Mouse (Mus musculus): ENCODE results near the gene Mpdz. TPM values are rescaled to one million over a fixed set of nuclear protein-coding genes. Genes with fewer than 3 reads are reported as not detected.

Mpdz gene
- polyA plus RNA-seq, 1 experiment, result 10.1 TPM

DNA sequence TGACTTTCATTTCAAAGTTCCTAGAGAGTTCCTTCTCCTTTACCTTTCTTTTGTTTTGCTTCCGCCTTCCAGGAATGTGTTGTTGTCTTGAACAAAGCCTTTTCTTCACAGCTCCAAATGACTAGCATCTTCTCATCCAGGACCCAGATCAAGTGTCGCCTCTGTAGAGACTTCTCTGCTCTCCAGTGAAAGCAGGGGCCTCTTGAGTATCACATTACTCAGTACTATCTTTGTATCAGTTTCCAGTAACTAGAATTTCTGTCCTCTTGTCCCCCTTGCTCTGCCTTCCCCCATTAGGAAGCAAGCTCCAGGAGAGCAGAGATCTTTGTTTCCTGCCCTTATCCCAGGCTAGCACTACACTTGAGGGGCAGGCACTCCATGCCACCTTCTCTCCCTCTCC, 9.6 kb upstream of the Mpdz start:
- H3K4me2 ChIP-seq (ENCODE audit: low read depth), result no peak overlapping the region
- H3ac ChIP-seq (ENCODE audit: control insufficient read depth, insufficient read length), result no peak overlapping the region
- H3K36me3 ChIP-seq (ENCODE audit: control insufficient read depth, insufficient read depth), result no peaks in the 10 kb centered on the region
- no peak overlapping the region for H3K4me3 ChIP-seq
- H3K79me2 ChIP-seq (ENCODE audit: control insufficient read depth, insufficient read depth), result no peaks in the 10 kb centered on the region
- no peaks in the 10 kb centered on the region for H3K27me3 ChIP-seq (ENCODE audit: control insufficient read depth, insufficient read depth, insufficient read length)
- no peak for TF ChIP-seq MYOG (IDR thresholded peaks at IDR 0.05; ENCODE audit: control insufficient read depth in 1 of 3, insufficient read depth in 1 of 3, insufficient read length in 2 of 3, low read depth in 2 of 3)

DNA sequence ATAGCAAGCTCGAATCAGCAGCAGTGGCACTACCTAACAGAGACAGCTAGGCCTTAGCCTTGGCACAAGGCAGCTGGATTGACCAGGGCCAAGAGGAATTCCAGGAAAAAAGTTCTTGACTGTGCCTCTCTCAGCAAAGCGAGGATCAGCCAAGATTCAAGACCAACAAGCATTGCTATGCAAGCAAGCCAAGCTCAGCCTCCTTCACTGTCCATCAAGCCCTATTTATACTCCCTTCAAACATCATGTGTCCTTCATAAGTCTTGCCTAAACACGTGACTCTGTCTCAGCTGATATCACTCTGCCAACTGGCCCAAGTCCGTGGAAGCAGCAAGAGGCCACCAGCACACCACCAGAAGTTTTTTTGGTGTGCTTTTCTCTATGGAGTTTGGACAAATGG, 6.8 kb upstream of the Mpdz start:
- no peak for TF ChIP-seq USF1 (IDR thresholded peaks at IDR 0.05; ENCODE audit: low read depth)
- TF ChIP-seq REST (IDR thresholded peaks at IDR 0.05; ENCODE audit: insufficient read depth, insufficient read length), result no peak
- no peak for TF ChIP-seq MAX (IDR thresholded peaks at IDR 0.05; ENCODE audit: low read depth)
- no peak for TF ChIP-seq CEBPB (IDR thresholded peaks at IDR 0.05; ENCODE audit: insufficient read depth, poor library complexity, severe bottlenecking)
- no peak for TF ChIP-seq TCF12 (IDR thresholded peaks at IDR 0.05; ENCODE audit: insufficient read depth, poor library complexity, severe bottlenecking)
- no peak for TF ChIP-seq POLR2A (IDR thresholded peaks at IDR 0.05; ENCODE audit: insufficient read length, low read depth)
- no peak for TF ChIP-seq POLR2AphosphoS2 (IDR thresholded peaks at IDR 0.05; ENCODE audit: insufficient read length, low read depth)
- no peak for TF ChIP-seq E2F4 (IDR thresholded peaks at IDR 0.05; ENCODE audit: insufficient read depth)
- no peak for TF ChIP-seq TCF3 (IDR thresholded peaks at IDR 0.05; ENCODE audit: insufficient read length, low read depth)
- TF ChIP-seq SRF (IDR thresholded peaks at IDR 0.05; ENCODE audit: control insufficient read depth, insufficient read length, low read depth), result no peak
- TF ChIP-seq MYOG (IDR thresholded peaks at IDR 0.05; ENCODE audit: control insufficient read depth in 1 of 3, insufficient read depth in 1 of 3, insufficient read length in 2 of 3, low read depth in 2 of 3), result no peak
- no peak for TF ChIP-seq MYOD1 (IDR thresholded peaks at IDR 0.05; ENCODE audit: control insufficient read depth in 1 of 3, insufficient read length in 2 of 3, low read depth in 2 of 3)
- Histone ChIP-seq H3K27me3 (ENCODE audit: control insufficient read depth, insufficient read depth, insufficient read length) (no peaks in the 10 kb centered on the region), H3K4me3 (no peak overlapping the region), H3K79me2 (ENCODE audit: control insufficient read depth, insufficient read depth) (no peaks in the 10 kb centered on the region), H3ac (ENCODE audit: control insufficient read depth, insufficient read length) (no peak overlapping the region), H3K36me3 (ENCODE audit: control insufficient read depth, insufficient read depth) (no peaks in the 10 kb centered on the region), H3K4me2 (ENCODE audit: low read depth) (no peak overlapping the region)

DNA sequence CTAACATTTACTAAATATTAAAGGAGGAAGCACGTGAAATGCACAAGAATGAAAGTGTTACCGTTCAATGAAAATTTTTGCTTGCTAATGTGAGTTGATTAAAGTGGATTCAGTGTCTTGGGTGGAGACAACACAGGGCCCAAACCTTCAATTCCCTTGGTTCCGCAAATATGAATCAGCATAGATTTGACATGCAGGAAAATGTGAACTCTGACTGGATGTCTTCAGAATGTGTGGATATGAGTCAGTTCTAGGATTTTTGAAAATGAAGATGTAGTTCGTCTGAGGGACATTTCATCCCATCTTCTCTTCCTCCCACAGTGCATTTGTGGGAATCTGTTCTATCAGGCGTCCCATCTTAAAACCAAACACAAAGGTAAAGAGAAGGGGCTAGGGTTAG, 951 bp upstream of the Mpdz start:
- Histone ChIP-seq H3K36me3 (ENCODE audit: control insufficient read depth, insufficient read depth) (no peaks in the 10 kb centered on the region), H3ac (ENCODE audit: control insufficient read depth, insufficient read length) (no peak overlapping the region), H3K79me2 (ENCODE audit: control insufficient read depth, insufficient read depth) (peaks cover 9% of the 10 kb centered on the region), H3K4me3 (peak overlapping the region; percentile 31), H3K27me3 (ENCODE audit: control insufficient read depth, insufficient read depth, insufficient read length) (no peaks in the 10 kb centered on the region), H3K4me2 (ENCODE audit: low read depth) (peak overlapping the region; percentile 83)
- TF ChIP-seq POLR2AphosphoS2 (IDR thresholded peaks at IDR 0.05; ENCODE audit: insufficient read length, low read depth), result no peak
- TF ChIP-seq E2F4 (IDR thresholded peaks at IDR 0.05; ENCODE audit: insufficient read depth), result no peak
- no peak for TF ChIP-seq USF1 (IDR thresholded peaks at IDR 0.05; ENCODE audit: low read depth)

DNA sequence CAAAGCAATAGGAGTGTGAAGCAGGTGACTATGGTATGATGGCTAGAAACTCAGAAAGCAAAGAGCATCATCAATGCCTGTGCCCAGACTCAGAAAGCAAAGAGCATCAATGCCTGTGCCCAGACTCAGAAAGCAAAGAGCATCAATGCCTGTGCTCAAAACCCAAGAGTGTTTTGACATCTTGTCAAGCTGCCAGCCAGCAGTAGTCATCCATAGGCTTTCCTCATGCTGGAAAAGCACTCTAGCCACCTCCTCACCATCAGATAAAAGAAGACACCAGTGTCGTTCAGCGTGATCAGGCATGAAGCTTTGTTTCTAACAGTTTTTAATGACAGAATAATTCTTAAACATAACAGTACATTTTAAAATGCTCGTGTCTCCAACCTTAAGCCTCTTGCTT, 8.7 kb downstream of the Mpdz start:
- TF ChIP-seq MAX (IDR thresholded peaks at IDR 0.05; ENCODE audit: low read depth) (no peak), REST (IDR thresholded peaks at IDR 0.05; ENCODE audit: insufficient read depth, insufficient read length) (no peak), CEBPB (IDR thresholded peaks at IDR 0.05; ENCODE audit: insufficient read depth, poor library complexity, severe bottlenecking) (no peak), POLR2AphosphoS2 (IDR thresholded peaks at IDR 0.05; ENCODE audit: insufficient read length, low read depth) (no peak), MYOG (IDR thresholded peaks at IDR 0.05; ENCODE audit: control insufficient read depth in 1 of 3, insufficient read depth in 1 of 3, insufficient read length in 2 of 3, low read depth in 2 of 3) (no peak), USF1 (IDR thresholded peaks at IDR 0.05; ENCODE audit: low read depth) (no peak), MYOD1 (IDR thresholded peaks at IDR 0.05; ENCODE audit: control insufficient read depth in 1 of 3, insufficient read length in 2 of 3, low read depth in 2 of 3) (no peak), SRF (IDR thresholded peaks at IDR 0.05; ENCODE audit: control insufficient read depth, insufficient read length, low read depth) (no peak), TCF3 (IDR thresholded peaks at IDR 0.05; ENCODE audit: insufficient read length, low read depth) (no peak), E2F4 (IDR thresholded peaks at IDR 0.05; ENCODE audit: insufficient read depth) (no peak), TCF12 (IDR thresholded peaks at IDR 0.05; ENCODE audit: insufficient read depth, poor library complexity, severe bottlenecking) (no peak), POLR2A (IDR thresholded peaks at IDR 0.05; ENCODE audit: insufficient read length, low read depth) (no peak)
- H3K4me2 ChIP-seq (ENCODE audit: low read depth), result no peak overlapping the region
- H3ac ChIP-seq (ENCODE audit: control insufficient read depth, insufficient read length), result no peak overlapping the region
- no peak overlapping the region for H3K4me3 ChIP-seq
- no peaks in the 10 kb centered on the region for H3K27me3 ChIP-seq (ENCODE audit: control insufficient read depth, insufficient read depth, insufficient read length)
- H3K79me2 ChIP-seq (ENCODE audit: control insufficient read depth, insufficient read depth), result peaks cover 4% of the 10 kb centered on the region
- no peaks in the 10 kb centered on the region for H3K36me3 ChIP-seq (ENCODE audit: control insufficient read depth, insufficient read depth)

DNA sequence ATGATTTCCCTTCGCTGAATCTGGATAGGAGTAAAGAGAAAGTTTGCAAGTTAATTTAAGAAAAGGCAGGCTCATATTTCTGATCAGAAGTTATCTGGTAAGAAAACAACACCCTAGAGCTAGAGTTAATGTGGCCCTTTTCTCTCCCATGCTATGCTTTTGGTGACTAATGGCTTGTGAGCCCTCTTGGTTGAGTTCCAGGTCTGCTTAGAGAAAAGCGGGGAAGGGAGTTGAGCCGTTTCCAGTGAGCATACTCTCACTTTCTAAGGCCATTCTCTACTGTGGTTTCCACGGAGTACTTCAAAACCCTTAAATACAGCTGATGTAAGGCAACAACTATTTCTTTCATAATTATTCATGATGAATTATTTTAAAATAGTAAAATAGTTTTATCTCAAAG, 11.8 kb downstream of the Mpdz start:
- Histone ChIP-seq H3K27me3 (ENCODE audit: control insufficient read depth, insufficient read depth, insufficient read length) (no peaks in the 10 kb centered on the region), H3K79me2 (ENCODE audit: control insufficient read depth, insufficient read depth) (peaks cover 4% of the 10 kb centered on the region), H3K36me3 (ENCODE audit: control insufficient read depth, insufficient read depth) (no peaks in the 10 kb centered on the region), H3K4me3 (no peak overlapping the region), H3K4me2 (ENCODE audit: low read depth) (peak overlapping the region; percentile 10), H3ac (ENCODE audit: control insufficient read depth, insufficient read length) (no peak overlapping the region)
- no peak for TF ChIP-seq REST (IDR thresholded peaks at IDR 0.05; ENCODE audit: insufficient read depth, insufficient read length)
- TF ChIP-seq TCF12 (IDR thresholded peaks at IDR 0.05; ENCODE audit: insufficient read depth, poor library complexity, severe bottlenecking), result no peak
- no peak for TF ChIP-seq MYOD1 (IDR thresholded peaks at IDR 0.05; ENCODE audit: control insufficient read depth in 1 of 3, insufficient read length in 2 of 3, low read depth in 2 of 3)
- TF ChIP-seq CEBPB (IDR thresholded peaks at IDR 0.05; ENCODE audit: insufficient read depth, poor library complexity, severe bottlenecking), result no peak
- no peak for TF ChIP-seq MAX (IDR thresholded peaks at IDR 0.05; ENCODE audit: low read depth)
- no peak for TF ChIP-seq TCF3 (IDR thresholded peaks at IDR 0.05; ENCODE audit: insufficient read length, low read depth)

Data from myocyte (in vitro differentiated cells).